ENCODE assay signal across 8 mouse cellular contexts in the genomic region with DNA sequence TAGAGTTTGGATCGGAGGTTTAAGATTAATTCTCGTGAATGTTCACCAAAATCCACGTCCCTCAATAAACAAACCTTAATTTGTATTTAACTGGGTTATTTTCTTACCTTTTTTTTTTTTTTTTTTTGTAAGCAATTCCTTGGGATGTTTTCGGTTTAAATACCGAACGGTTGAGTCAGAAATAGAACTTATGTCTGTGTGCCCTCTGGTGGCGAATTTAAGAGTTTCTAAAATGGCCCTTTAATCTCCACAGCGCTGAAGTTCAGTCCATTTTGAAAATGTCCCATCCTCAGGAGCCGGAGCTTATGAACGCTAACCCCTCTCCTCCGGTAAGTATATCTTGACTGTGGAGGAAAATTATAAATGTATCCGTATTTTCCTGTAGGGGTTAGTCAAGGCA.
DNase-seq lines count a peak whose midpoint lies in the region; ATAC-seq and TF ChIP-seq lines count a peak whose summit lies in the region.

No protein-coding gene starts in this region.

- H3K27ac ChIP-seq in limb, embryonic 14.5 days (replicated peaks; ENCODE audit: low read depth, low read length), result no peak overlapping the region
- no peak overlapping the region for H3K27ac ChIP-seq in midbrain, embryonic 13.5 days

- H3K27me3 ChIP-seq in limb, embryonic 14.5 days (ENCODE audit: control insufficient read depth, insufficient read depth, low read length), result no peaks in the 10 kb centered on the region
- peaks cover 15% of the 10 kb centered on the region for H3K27me3 ChIP-seq in midbrain, embryonic 13.5 days

- intact Hi-C loops in left cerebral cortex, postnatal 10 days (cut with DNase I), result loop anchor here (1.0 to 2.0 kb wide), 2 partner anchors 110 to 530 kb away; no protein-coding TSS in a partner anchor

- H3K4me3 ChIP-seq in limb, embryonic 14.5 days (replicated peaks; ENCODE audit: low read length), result peak overlapping the region; percentile 75
- H3K4me3 ChIP-seq in midbrain, embryonic 13.5 days (replicated peaks), result peak overlapping the region; percentile 68

- ATAC-seq in erythroid progenitor cell, adult 5-6 weeks (replicated peaks; ENCODE audit: low FRiP score, poor library complexity, severe bottlenecking), result peak; percentile 68
- no peak for ATAC-seq in limb, embryonic 14.5 days (ENCODE audit: low FRiP score, low read depth)
- no peak for ATAC-seq in midbrain, embryonic 13.5 days

- no peaks in the 10 kb centered on the region for H3K9me3 ChIP-seq in limb, embryonic 14.5 days (ENCODE audit: control insufficient read depth, low read length)
- H3K9me3 ChIP-seq in midbrain, embryonic 13.5 days, result no peaks in the 10 kb centered on the region

- peak; percentile 54 to 71 for DNase-seq in left cerebral cortex, postnatal 10 days (ENCODE audit: extremely low spot score in 1 of 2, low spot score in 2 of 2)
- DNase-seq in left cerebral cortex, adult 11 months (ENCODE audit: low spot score), result no peak
- DNase-seq in c-Kit-negative CD71-positive TER-119-positive erythroid progenitor cells, embryonic 14.5 days (ENCODE audit: low read depth, low spot score), result peak; percentile 45
- DNase-seq in induced T-regulatory cell, adult 2 months (ENCODE audit: low read depth), result peak; percentile 92
- peak; percentile 95 for DNase-seq in limb, embryonic 14.5 days (ENCODE audit: low spot score)
- peak; percentile 36 to 71 for DNase-seq in thymus, postnatal 10 days (ENCODE audit: low spot score in 2 of 2)

- WGBS in limb, embryonic 14.5 days, result 11% methylated on average over 12 of the region's 12 CpGs
- WGBS in midbrain, embryonic 13.5 days, result 9% methylated on average over 12 of the region's 12 CpGs

- peaks cover 38% of the 10 kb centered on the region for H3K36me3 ChIP-seq in limb, embryonic 14.5 days (ENCODE audit: control insufficient read depth, insufficient read depth, low read length)
- H3K36me3 ChIP-seq in midbrain, embryonic 13.5 days, result peaks cover 26% of the 10 kb centered on the region

- peaks cover 23% of the 10 kb centered on the region for H3K4me1 ChIP-seq in limb, embryonic 14.5 days (ENCODE audit: control insufficient read depth, insufficient read depth, low read length)
- H3K4me1 ChIP-seq in midbrain, embryonic 13.5 days (replicated peaks), result peaks cover 35% of the 10 kb centered on the region

- H3K9ac ChIP-seq in limb, embryonic 14.5 days (ENCODE audit: low read depth, low read length, severe bottlenecking), result peak overlapping the region; percentile 78
- peak overlapping the region; percentile 85; the same call in 1 of the 2 replicates for H3K9ac ChIP-seq in midbrain, embryonic 13.5 days (replicated peaks)

- H3K4me2 ChIP-seq in limb, embryonic 14.5 days (replicated peaks; ENCODE audit: low read depth, low read length, severe bottlenecking), result peak overlapping the region; percentile 82
- peak overlapping the region; percentile 97 for H3K4me2 ChIP-seq in midbrain, embryonic 13.5 days (replicated peaks)

- TF ChIP-seq POLR2A in limb, embryonic 14.5 days (IDR thresholded peaks at IDR 0.05; ENCODE audit: borderline replicate concordance, extremely low read depth, insufficient read depth, insufficient read length), result no peak
